Mouse (Mus musculus) brain, embryonic 14.5 days (tissue): Measurements from ENCODE around the gene Galr2. TPM values are rescaled to one million over a fixed set of nuclear protein-coding genes. Genes with fewer than 3 reads are reported as not detected.
"Not testable (repeated sequence)": the region's sequence is repeated elsewhere in the genome, so short reads cannot be mapped to it uniquely, and the experiment has no call there.

Source experiments
- DNase-seq: peaks from one replicate; pipeline ENCODE4 v3.0.0-alpha.2; 2011; ENCODE audit warnings: low read depth
- CTCF ChIP-seq: fragments of 200-500 bp; IDR thresholded peaks from 2 replicates; pipeline ENCODE4 v1.5.1; 2012; ENCODE audit warnings: inconsistent platforms, mild to moderate bottlenecking, moderate library complexity, borderline replicate concordance; ENCODE audit not compliant: insufficient read depth, insufficient read length; ENCODE audit errors: extremely low read depth
- POLR2A ChIP-seq: fragments of 200-500 bp; IDR thresholded peaks from 2 replicates; pipeline ENCODE4 v1.6.1; 2012; ENCODE audit warnings: mild to moderate bottlenecking, inconsistent platforms, borderline replicate concordance; ENCODE audit not compliant: poor library complexity, insufficient read depth, insufficient read length, severe bottlenecking; ENCODE audit errors: extremely low read depth
- polyA plus RNA-seq: library from polyadenylated mRNA; depleted of rRNA; stranded (reverse); fragments of >200 nt; gene quantifications from 2 replicates; pipeline ENCODE4 v1.2.3, GENCODE M21; 2012

The Galr2 gene
- polyA plus RNA-seq, 1 experiment = 0.37 TPM

- peak; percentile 99 for DNase-seq
- TF ChIP-seq POLR2A = peak; percentile 70; the same call in 1 of the 2 replicates
- TF ChIP-seq CTCF = no peak
These were observed 6.6 kb upstream of the Galr2 start, which contains the start of gene Srp68 for GRCm38 (mm10) chr11:116274045-116274666. Gene Srp68, minus strand, starts transcription at chr11:116274217.

- not testable (repeated sequence) for DNase-seq
These were observed 3.6 kb upstream of the Galr2 start for GRCm38 (mm10) chr11:116277184-116277583.

GRCm38 (mm10) chr11:116281671-116282070 is 932 bp downstream of the Galr2 start:
- TF ChIP-seq POLR2A (no peak), CTCF (no peak)
- no peak for DNase-seq

GRCm38 (mm10) chr11:116282089-116282488 is 1.4 kb downstream of the Galr2 start:
- DNase-seq = no peak
- no peak for TF ChIP-seq CTCF

- no peak for TF ChIP-seq POLR2A
- no peak for DNase-seq
These were observed 2.3 kb downstream of the Galr2 start for GRCm38 (mm10) chr11:116282912-116283521.

GRCm38 (mm10) chr11:116283982-116284381 is 3.2 kb downstream of the Galr2 start:
- DNase-seq = no peak
- TF ChIP-seq CTCF = no peak
- TF ChIP-seq POLR2A = no peak

GRCm38 (mm10) chr11:116285770-116286191 is 5.0 kb downstream of the Galr2 start:
- TF ChIP-seq CTCF (no peak), POLR2A (no peak)
- DNase-seq = no peak

GRCm38 (mm10) chr11:116287351-116287750 is 6.6 kb downstream of the Galr2 start:
- TF ChIP-seq POLR2A = no peak
- no peak for TF ChIP-seq CTCF
- DNase-seq = no peak

- TF ChIP-seq CTCF (no peak), POLR2A (no peak)
These were observed 9.8 kb downstream of the Galr2 start for GRCm38 (mm10) chr11:116290556-116290955.

GRCm38 (mm10) chr11:116292401-116292800 is 11.7 kb downstream of the Galr2 start:
- TF ChIP-seq POLR2A (no peak), CTCF (no peak)
- DNase-seq = no peak

More at GRCm38 (mm10) chr11:116290556-116290955, 9.8 kb downstream of the Galr2 start:
- no peak for DNase-seq

- TF ChIP-seq POLR2A (no peak), CTCF (no peak)
- DNase-seq = no peak
These were observed 12.9 kb downstream of the Galr2 start for GRCm38 (mm10) chr11:116293538-116294137.

GRCm38 (mm10) chr11:116294319-116294718 is 13.6 kb downstream of the Galr2 start:
- DNase-seq = peak; percentile 81
- peak; percentile 79 for TF ChIP-seq CTCF
- TF ChIP-seq POLR2A = no peak
